Mouse (Mus musculus) heart, postnatal 0 days (tissue): Measurements from ENCODE around the gene Ccdc61. TPM values are rescaled to one million over a fixed set of nuclear protein-coding genes. Genes with fewer than 3 reads are reported as not detected.
A peak's percentile ranks its signal among the peaks of the same experiment; 100 is the strongest.

Experiments
- ATAC-seq: fragments of 200-750 bp; cut with Nextera tagmentation; 2 replicates; pipeline ENCODE4 v1.8.0; 2017; ENCODE audit warnings: low read depth, moderate number of reproducible peaks, moderate library complexity; ENCODE audit not compliant: insufficient read depth
- DNase-seq: peaks from one replicate; pipeline ENCODE4 v3.0.0-alpha.2; 2016; ENCODE audit warnings: low spot score
- H3K27ac ChIP-seq: fragments of 300-500 bp; sonication (generic); 2 replicates; pipeline ENCODE4 v1.5.1; 2014; ENCODE audit warnings: low read depth, mild to moderate bottlenecking
- H3K27me3 ChIP-seq: fragments of 300-500 bp; sonication (generic); 2 replicates; pipeline ENCODE4 v1.6.1; 2014; ENCODE audit warnings: low read length, mixed read lengths; ENCODE audit not compliant: control insufficient read depth, insufficient read depth
- H3K36me3 ChIP-seq: fragments of 300-500 bp; sonication (generic); replicated peaks from 2 replicates; pipeline ENCODE4 v1.6.1; 2014; ENCODE audit warnings: low read length, mixed read lengths; ENCODE audit not compliant: control insufficient read depth, insufficient read depth
- H3K4me1 ChIP-seq: fragments of 300-500 bp; sonication (generic); 2 replicates; pipeline ENCODE4 v1.6.1; 2014; ENCODE audit warnings: antibody characterized with exemption; ENCODE audit not compliant: control insufficient read depth, insufficient read depth
- H3K4me2 ChIP-seq: fragments of 300-500 bp; sonication (generic); 2 replicates; pipeline ENCODE4 v1.6.1; 2014; ENCODE audit warnings: low read depth, mild to moderate bottlenecking, low read length, moderate library complexity
- H3K4me3 ChIP-seq: fragments of 300-500 bp; sonication (generic); 2 replicates; pipeline ENCODE4 v1.5.1; 2014; ENCODE audit warnings: low read depth, low read length
- H3K9ac ChIP-seq: fragments of 300-500 bp; sonication (generic); replicated peaks from 2 replicates; pipeline ENCODE4 v1.6.1; 2014; ENCODE audit warnings: low read depth, low read length, mixed read lengths
- H3K9me3 ChIP-seq: fragments of 300-500 bp; sonication (generic); replicated peaks from 2 replicates; pipeline ENCODE4 v1.6.1; 2016; ENCODE audit warnings: low read length; ENCODE audit not compliant: control insufficient read depth
- CTCF ChIP-seq: IDR thresholded peaks from 2 replicates; pipeline ENCODE4 v1.5.1; 2016; ENCODE audit warnings: antibody characterized with exemption, control low read depth, low read depth
- EP300 ChIP-seq: IDR thresholded peaks from 2 replicates; pipeline ENCODE4 v1.6.1; 2016; ENCODE audit warnings: antibody characterized with exemption, low read depth
- WGBS: fragments of 180-500 bp; shearing (Covaris S2); extraction: QIAGEN DNeasy Blood & Tissue Kit; methylation state at CpG from one replicate; pipeline ENCODE4 v1.1.7; 2014; 5-methylcytosine and 5-hydroxymethylcytosine counted together
- polyA plus RNA-seq: library from polyadenylated mRNA; unstranded; fragments of >200 nt; fragmentation: Nextera tagmentation; extraction: Ambion mirVana; gene quantifications from 2 replicates; pipeline ENCODE4 v1.2.1, GENCODE M21; 2015
- total RNA-seq: library from RNA; depleted of rRNA; stranded (reverse); fragments of >200 nt; gene quantifications from 2 replicates; pipeline ENCODE4 v1.2.3, GENCODE M21; 2014; ENCODE audit warnings: low replicate concordance

Ccdc61 gene
- total and polyA plus RNA-seq, 2 experiments from 2014 or later: 12.7 to 26.9 TPM

DNA sequence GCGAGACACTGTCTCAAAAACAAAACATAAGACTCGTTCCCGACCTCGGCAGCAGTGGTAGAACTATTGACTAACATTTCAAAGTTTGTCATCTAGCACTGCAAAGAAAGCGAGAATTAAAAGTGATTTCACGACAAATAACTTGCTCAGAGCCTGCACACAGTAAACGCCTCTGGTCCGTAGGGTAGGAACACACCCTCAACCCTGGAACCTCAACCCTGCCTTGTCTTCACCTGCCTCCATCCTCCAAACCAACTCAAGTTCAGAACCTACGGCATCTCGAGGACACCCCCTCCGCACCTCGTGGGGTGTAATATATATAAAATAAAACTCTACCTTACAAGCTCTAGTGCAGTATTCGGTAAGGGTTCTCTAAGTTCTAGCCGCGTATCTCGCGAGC is 418 bp downstream of the Ccdc61 start:
- Histone ChIP-seq H3K9ac (peak overlapping the region; percentile 57), H3K4me1 (peaks cover 11% of the 10 kb centered on the region; the same call in 1 of the 2 replicates), H3K4me2 (peak overlapping the region; percentile 67), H3K36me3 (0 out of 2 replicates have a peak, but pooled peaks cover 5% of the 10 kb centered on the region), H3K27ac (no peak overlapping the region), H3K9me3 (no peaks in the 10 kb centered on the region), H3K4me3 (peak overlapping the region; percentile 78), H3K27me3 (no peaks in the 10 kb centered on the region)
- WGBS: 4% methylated on average over 17 of the region's 17 CpGs
- no peak for TF ChIP-seq EP300
- DNase-seq: peak; percentile 5
- no peak for ATAC-seq

DNA sequence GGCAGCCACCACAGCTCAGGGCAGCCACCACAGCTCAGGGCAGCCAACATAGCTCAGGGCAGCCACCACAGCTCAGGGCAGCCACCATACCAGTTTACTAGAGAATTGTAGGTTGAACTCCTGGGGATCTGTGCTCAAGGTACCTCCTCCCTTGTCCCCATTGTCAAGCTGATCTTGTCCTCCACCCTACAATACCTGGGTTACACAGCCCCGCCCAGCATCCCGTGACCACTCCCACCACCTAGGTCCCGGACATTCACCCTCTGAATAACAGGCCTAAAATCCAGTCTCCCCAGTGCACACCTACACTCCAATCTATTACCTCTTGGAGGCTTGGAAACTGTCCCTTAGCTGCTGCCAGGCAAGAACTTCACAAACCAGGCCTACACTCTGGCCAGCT is 5.2 kb downstream of the Ccdc61 start:
- Histone ChIP-seq H3K27me3 (no peaks in the 10 kb centered on the region), H3K4me2 (no peak overlapping the region), H3K27ac (no peak overlapping the region), H3K4me3 (no peak overlapping the region), H3K9ac (no peak overlapping the region), H3K4me1 (peaks cover 8% of the 10 kb centered on the region; the same call in 1 of the 2 replicates), H3K9me3 (no peaks in the 10 kb centered on the region), H3K36me3 (peaks cover 35% of the 10 kb centered on the region; the same call in 1 of the 2 replicates)
- no peak for ATAC-seq
- 82% methylated on average over 3 of the region's 3 CpGs for WGBS
- TF ChIP-seq CTCF (no peak), EP300 (no peak)
- no peak for DNase-seq

DNA sequence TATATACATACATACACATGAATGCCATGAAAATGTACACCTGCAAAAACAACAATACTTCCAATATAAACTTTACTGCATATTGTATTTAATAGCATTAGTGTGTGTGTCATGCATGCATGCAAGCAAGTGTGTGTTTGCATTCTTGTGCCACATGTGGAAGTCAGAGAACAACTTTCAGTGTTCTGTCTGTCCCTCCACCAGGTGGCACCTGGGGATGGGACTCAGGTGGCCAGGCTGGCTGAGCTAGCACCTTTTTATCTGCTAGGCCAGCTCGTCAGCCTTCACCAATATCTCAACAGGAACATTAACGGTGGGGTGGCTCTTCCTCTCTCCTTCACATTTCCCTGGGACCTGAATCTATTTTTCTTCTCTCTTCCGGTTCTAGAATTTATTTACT is 7.7 kb downstream of the Ccdc61 start:
- peaks cover 58% of the 10 kb centered on the region for H3K36me3 ChIP-seq
- DNase-seq: no peak
- no peak overlapping the region for H3K9ac ChIP-seq
- H3K27ac ChIP-seq: no peak overlapping the region
- no peak for TF ChIP-seq EP300
- TF ChIP-seq CTCF: no peak
- no peak for ATAC-seq
- H3K4me2 ChIP-seq: no peak overlapping the region
- H3K4me3 ChIP-seq: no peak overlapping the region
- H3K9me3 ChIP-seq: no peaks in the 10 kb centered on the region
- no peaks in the 10 kb centered on the region for H3K4me1 ChIP-seq
- no peaks in the 10 kb centered on the region for H3K27me3 ChIP-seq
- WGBS: 56% methylated on average over 3 of the region's 3 CpGs

DNA sequence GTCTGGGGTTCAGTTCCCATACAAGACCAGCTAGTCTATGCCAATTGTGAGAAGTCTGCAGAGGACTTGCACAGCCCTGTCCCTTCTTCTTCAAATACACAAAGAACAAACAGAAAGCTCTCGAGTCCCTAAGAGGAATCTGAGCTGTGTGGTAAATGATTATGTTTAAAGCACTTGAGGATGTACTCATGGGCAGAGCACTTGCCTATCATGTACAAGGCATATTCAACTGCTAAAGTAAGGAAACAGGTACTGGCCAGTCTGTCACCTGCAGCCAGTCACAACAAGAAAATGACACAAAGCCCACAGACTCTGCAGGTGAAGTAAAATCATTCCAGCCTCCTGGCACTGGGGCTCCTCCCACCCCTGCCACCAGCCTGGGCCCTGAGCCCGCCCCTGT is 9.7 kb downstream of the Ccdc61 start:
- DNase-seq (no peak), ATAC-seq (no peak)
- H3K27ac ChIP-seq: no peak overlapping the region
- no peak overlapping the region for H3K4me3 ChIP-seq
- WGBS: 94% methylated on average over 2 of the region's 2 CpGs
- no peaks in the 10 kb centered on the region for H3K9me3 ChIP-seq
- no peak overlapping the region for H3K4me2 ChIP-seq
- H3K27me3 ChIP-seq: no peaks in the 10 kb centered on the region
- H3K36me3 ChIP-seq: peaks cover 53% of the 10 kb centered on the region
- TF ChIP-seq CTCF (no peak), EP300 (no peak)
- no peaks in the 10 kb centered on the region for H3K4me1 ChIP-seq
- H3K9ac ChIP-seq: no peak overlapping the region

DNA sequence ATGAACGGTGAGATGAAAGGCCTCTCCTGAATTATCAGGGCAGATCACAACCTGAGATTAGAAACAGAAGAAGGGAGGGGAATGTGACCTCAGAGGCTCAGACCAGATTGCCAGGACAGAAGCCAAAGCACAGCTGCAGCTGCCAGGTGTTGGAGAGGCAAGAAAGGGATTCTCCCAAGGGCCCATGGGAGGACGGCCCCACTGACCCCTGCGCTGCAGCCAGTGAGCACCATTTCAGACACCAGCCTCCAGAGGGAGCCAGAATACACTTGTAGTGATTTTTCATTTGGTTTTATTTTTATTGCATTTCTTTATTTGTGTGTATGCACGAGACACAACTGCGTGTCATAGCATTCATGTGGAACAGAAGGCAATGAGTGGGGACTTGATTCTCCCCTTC is 13.7 kb downstream of the Ccdc61 start:
- WGBS: 37% methylated on average over 5 of the region's 5 CpGs
- Histone ChIP-seq H3K4me1 (peaks cover 12% of the 10 kb centered on the region), H3K4me3 (no peak overlapping the region), H3K27me3 (peaks cover 9% of the 10 kb centered on the region), H3K27ac (no peak overlapping the region), H3K36me3 (peaks cover 36% of the 10 kb centered on the region), H3K4me2 (no peak overlapping the region), H3K9ac (no peak overlapping the region), H3K9me3 (no peaks in the 10 kb centered on the region)
- peak; percentile 50 for DNase-seq
- TF ChIP-seq CTCF (peak; percentile 62), EP300 (no peak)
- 0 out of 2 replicates have a peak, but pooled peaks have one; percentile 22 for ATAC-seq
